Mouse (Mus musculus): ENCODE data around the gene Susd3. TPM values are rescaled to one million over a fixed set of nuclear protein-coding genes. Genes with fewer than 3 reads are reported as not detected.

The Susd3 gene
- total and polyA plus RNA-seq, 3 experiments = 0.32 to 1.1 (median 0.63) TPM

DNA sequence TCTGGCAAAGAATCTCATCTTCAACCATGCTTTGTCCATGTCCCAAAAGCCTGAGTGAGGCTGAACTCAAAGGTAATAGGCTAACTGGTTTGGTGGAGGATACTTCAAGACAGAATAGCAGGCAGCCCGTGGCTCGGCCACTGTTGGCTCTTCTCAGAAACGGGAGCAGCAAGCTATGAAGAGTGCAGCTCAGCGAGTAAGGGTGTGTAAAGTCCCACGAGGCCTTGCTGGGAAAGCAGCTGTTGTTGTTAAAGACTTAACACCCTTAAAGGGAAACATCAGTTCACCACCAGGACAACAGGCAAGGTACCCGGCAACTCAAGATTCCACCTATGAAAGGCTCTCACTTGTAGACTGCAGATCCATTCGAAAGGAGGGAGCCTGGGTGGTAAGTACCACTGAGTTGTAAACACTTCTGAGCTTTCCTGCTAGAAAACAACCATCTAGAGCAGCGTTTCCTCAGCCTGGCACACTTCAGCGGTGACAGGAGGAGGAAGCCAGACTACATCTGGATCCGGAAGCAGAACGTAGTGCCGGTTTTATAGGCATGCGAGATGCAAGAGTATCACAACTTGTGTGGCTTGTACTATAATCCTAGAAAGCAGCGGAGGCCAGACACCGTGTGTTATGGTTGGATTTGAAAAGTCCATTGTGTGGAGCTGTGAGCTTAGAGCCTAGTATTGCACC is 11.7 kb upstream of the Susd3 start:
- Histone ChIP-seq H3K4me1 (ENCODE audit: control insufficient read depth, insufficient read depth, low read length) (no peaks in the 10 kb centered on the region), H3K9ac (ENCODE audit: low read depth, low read length) (no peak overlapping the region), H3K4me3 (no peak overlapping the region), H3K79me2 (replicated peaks; ENCODE audit: control insufficient read depth, insufficient read depth, low read length) (no peaks in the 10 kb centered on the region), H3K27me3 (ENCODE audit: control insufficient read depth, insufficient read depth, low read length) (no peaks in the 10 kb centered on the region; the same call in 1 of the 2 replicates), H3K36me3 (ENCODE audit: control insufficient read depth, insufficient read depth, low read length) (no peaks in the 10 kb centered on the region), H3K27ac (no peak overlapping the region)
- WGBS = 57% methylated on average over 15 of the region's 15 CpGs
- intact Hi-C loops (cut with DNase I) = no loop called here
- DNase-seq = no peak
- TF ChIP-seq POLR2A (IDR thresholded peaks at IDR 0.05; ENCODE audit: insufficient read depth, low read depth, low read length) (no peak), EP300 (IDR thresholded peaks at IDR 0.05; ENCODE audit: insufficient read depth, low read depth, low read length) (no peak), CTCF (IDR thresholded peaks at IDR 0.05) (no peak)

DNA sequence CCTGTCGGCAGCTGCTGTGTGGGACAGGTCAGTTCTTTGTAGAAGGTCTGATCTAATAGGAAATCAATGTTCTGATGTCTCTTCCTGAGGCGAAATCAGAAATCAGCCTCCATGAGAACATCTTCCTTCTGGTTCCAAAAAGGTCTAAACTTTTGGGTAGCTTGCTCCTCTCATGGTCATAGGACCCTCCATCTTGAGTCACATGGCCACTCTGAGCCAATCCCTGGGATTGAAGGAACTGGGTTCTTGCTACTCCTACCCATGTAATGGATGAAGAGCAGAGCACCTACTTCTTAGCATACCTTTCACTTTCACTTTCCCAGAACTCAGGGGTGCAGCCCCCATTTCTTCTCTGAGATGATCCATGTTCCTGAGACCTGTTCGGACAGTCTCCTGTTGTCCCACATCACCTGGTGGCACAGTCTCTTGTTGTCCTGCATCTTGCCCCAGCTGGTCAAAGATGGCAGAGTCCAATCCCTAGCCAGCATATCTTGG is 9.4 kb upstream of the Susd3 start:
- Histone ChIP-seq H3K27ac (no peak overlapping the region), H3K36me3 (ENCODE audit: control insufficient read depth, insufficient read depth, low read length) (no peaks in the 10 kb centered on the region), H3K79me2 (replicated peaks; ENCODE audit: control insufficient read depth, insufficient read depth, low read length) (no peaks in the 10 kb centered on the region), H3K27me3 (ENCODE audit: control insufficient read depth, insufficient read depth, low read length) (no peaks in the 10 kb centered on the region; the same call in 1 of the 2 replicates), H3K4me3 (no peak overlapping the region), H3K4me1 (ENCODE audit: control insufficient read depth, insufficient read depth, low read length) (no peaks in the 10 kb centered on the region), H3K9ac (ENCODE audit: low read depth, low read length) (no peak overlapping the region)
- intact Hi-C loops (cut with DNase I) = no loop called here
- TF ChIP-seq EP300 (IDR thresholded peaks at IDR 0.05; ENCODE audit: insufficient read depth, low read depth, low read length) (no peak), POLR2A (IDR thresholded peaks at IDR 0.05; ENCODE audit: insufficient read depth, low read depth, low read length) (no peak), CTCF (IDR thresholded peaks at IDR 0.05) (no peak)
- no peak for DNase-seq
- 68% methylated on average over 3 of the region's 3 CpGs for WGBS

- DNase-seq = no peak
- whole genome bisulfite sequencing = 76% methylated on average over 13 of the region's 13 CpGs
- intact Hi-C loops (cut with DNase I) = no loop called here
Observed at GRCm38 (mm10) chr13:49252746-49253145, 4.2 kb upstream of the Susd3 start.

DNA sequence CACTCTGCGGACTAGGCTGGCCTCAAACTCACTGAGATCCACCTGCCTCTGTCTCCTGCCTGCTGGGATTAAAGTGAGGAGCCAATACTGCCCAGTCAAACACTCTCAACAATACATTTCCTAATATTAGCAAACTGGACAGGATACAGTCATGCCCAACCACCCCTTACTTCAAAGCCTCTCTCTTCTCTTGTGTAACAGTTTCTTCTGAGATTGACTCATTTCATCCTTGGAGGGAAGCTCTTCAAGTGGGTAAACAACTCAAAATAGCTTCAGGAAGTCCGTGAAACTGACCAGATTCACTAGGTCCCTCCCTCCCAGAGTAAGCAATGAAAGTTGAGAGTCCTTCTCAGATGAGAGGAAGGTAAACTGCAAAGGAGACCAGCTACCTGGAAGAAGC is 3.6 kb upstream of the Susd3 start:
- Histone ChIP-seq H3K4me1 (ENCODE audit: control insufficient read depth, insufficient read depth, low read length) (no peaks in the 10 kb centered on the region; the same call in 1 of the 2 replicates), H3K79me2 (replicated peaks; ENCODE audit: control insufficient read depth, insufficient read depth, low read length) (no peaks in the 10 kb centered on the region), H3K9ac (ENCODE audit: low read depth, low read length) (no peak overlapping the region), H3K36me3 (ENCODE audit: control insufficient read depth, insufficient read depth, low read length) (no peaks in the 10 kb centered on the region), H3K4me3 (no peak overlapping the region), H3K27ac (no peak overlapping the region), H3K27me3 (ENCODE audit: control insufficient read depth, insufficient read depth, low read length) (peaks cover 6% of the 10 kb centered on the region)
- no peak for DNase-seq
- TF ChIP-seq EP300 (IDR thresholded peaks at IDR 0.05; ENCODE audit: insufficient read depth, low read depth, low read length) (no peak), CTCF (IDR thresholded peaks at IDR 0.05) (no peak)
- intact Hi-C loops (cut with DNase I) = no loop called here
- 58% methylated on average over 2 of the region's 2 CpGs for WGBS

More at GRCm38 (mm10) chr13:49252746-49253145, 4.2 kb upstream of the Susd3 start:
- TF ChIP-seq EP300 (IDR thresholded peaks at IDR 0.05; ENCODE audit: insufficient read depth, low read depth, low read length) = no peak
- no peak for TF ChIP-seq CTCF (IDR thresholded peaks at IDR 0.05)
- TF ChIP-seq POLR2A (IDR thresholded peaks at IDR 0.05; ENCODE audit: insufficient read depth, low read depth, low read length) = no peak
- Histone ChIP-seq H3K36me3 (ENCODE audit: control insufficient read depth, insufficient read depth, low read length) (no peaks in the 10 kb centered on the region), H3K4me1 (ENCODE audit: control insufficient read depth, insufficient read depth, low read length) (no peaks in the 10 kb centered on the region; the same call in 1 of the 2 replicates), H3K4me3 (no peak overlapping the region), H3K79me2 (replicated peaks; ENCODE audit: control insufficient read depth, insufficient read depth, low read length) (no peaks in the 10 kb centered on the region), H3K27ac (no peak overlapping the region), H3K27me3 (ENCODE audit: control insufficient read depth, insufficient read depth, low read length) (peaks cover 5% of the 10 kb centered on the region), H3K9ac (ENCODE audit: low read depth, low read length) (no peak overlapping the region)

GRCm38 (mm10) chr13:49250716-49251517 is 2.4 kb upstream of the Susd3 start:
- no peaks in the 10 kb centered on the region; the same call in 1 of the 2 replicates for H3K4me1 ChIP-seq (ENCODE audit: control insufficient read depth, insufficient read depth, low read length)
- intact Hi-C loops (cut with DNase I) = no loop called here
- H3K27me3 ChIP-seq (ENCODE audit: control insufficient read depth, insufficient read depth, low read length) = peaks cover 6% of the 10 kb centered on the region
- no peak for DNase-seq
- no peaks in the 10 kb centered on the region for H3K36me3 ChIP-seq (ENCODE audit: control insufficient read depth, insufficient read depth, low read length)
- H3K9ac ChIP-seq (ENCODE audit: low read depth, low read length) = no peak overlapping the region
- 54% methylated on average over 4 of the region's 4 CpGs for WGBS
- H3K79me2 ChIP-seq (replicated peaks; ENCODE audit: control insufficient read depth, insufficient read depth, low read length) = no peaks in the 10 kb centered on the region
- H3K27ac ChIP-seq = no peak overlapping the region
- TF ChIP-seq POLR2A (IDR thresholded peaks at IDR 0.05; ENCODE audit: insufficient read depth, low read depth, low read length) (no peak), EP300 (IDR thresholded peaks at IDR 0.05; ENCODE audit: insufficient read depth, low read depth, low read length) (no peak), CTCF (IDR thresholded peaks at IDR 0.05) (no peak)
- H3K4me3 ChIP-seq = no peak overlapping the region

DNA sequence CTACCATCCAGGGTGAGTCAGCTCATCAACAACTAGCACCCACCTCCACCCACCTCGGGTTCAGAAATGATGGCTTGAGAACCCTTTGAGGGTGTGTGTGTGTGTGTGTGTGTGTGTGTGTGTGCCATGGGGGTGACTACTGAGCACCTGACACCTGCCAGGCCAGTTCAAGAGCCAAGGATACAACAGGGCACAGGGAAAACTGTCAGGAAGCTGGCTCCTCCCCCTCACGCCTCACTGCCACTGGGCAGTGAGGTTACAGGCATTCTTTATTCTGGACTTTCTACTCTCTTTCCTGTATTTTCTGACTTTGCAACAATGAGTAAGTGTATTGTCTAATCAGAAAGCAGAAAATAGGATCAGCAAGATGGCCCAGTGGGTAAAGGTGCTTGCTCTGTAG is 1.1 kb upstream of the Susd3 start:
- H3K79me2 ChIP-seq (replicated peaks; ENCODE audit: control insufficient read depth, insufficient read depth, low read length) = no peaks in the 10 kb centered on the region
- H3K4me3 ChIP-seq = no peak overlapping the region
- H3K4me1 ChIP-seq (ENCODE audit: control insufficient read depth, insufficient read depth, low read length) = no peaks in the 10 kb centered on the region; the same call in 1 of the 2 replicates
- no peak overlapping the region for H3K27ac ChIP-seq
- 89% methylated on average over 2 of the region's 2 CpGs for WGBS
- H3K36me3 ChIP-seq (ENCODE audit: control insufficient read depth, insufficient read depth, low read length) = no peaks in the 10 kb centered on the region
- no peak overlapping the region for H3K9ac ChIP-seq (ENCODE audit: low read depth, low read length)
- intact Hi-C loops (cut with DNase I) = no loop called here
- no peak for DNase-seq
- TF ChIP-seq EP300 (IDR thresholded peaks at IDR 0.05; ENCODE audit: insufficient read depth, low read depth, low read length) (no peak), POLR2A (IDR thresholded peaks at IDR 0.05; ENCODE audit: insufficient read depth, low read depth, low read length) (no peak), CTCF (IDR thresholded peaks at IDR 0.05) (no peak)
- peaks cover 6% of the 10 kb centered on the region for H3K27me3 ChIP-seq (ENCODE audit: control insufficient read depth, insufficient read depth, low read length)
